Mouse (Mus musculus) heart, adult 2 months (tissue): ENCODE measurements around the gene Cenpt. TPM values are rescaled to one million over a fixed set of nuclear protein-coding genes. Genes with fewer than 3 reads are reported as not detected.
"Not testable (repeated sequence)": the region's sequence is repeated elsewhere in the genome, so short reads cannot be mapped to it uniquely, and the experiment has no call there.

Source experiments
- DNase-seq, 2 experiments: peaks; one replicate each; pipeline ENCODE4 v3.0.0; 2021
- H3K27ac ChIP-seq: fragments of 200-600 bp; 2 replicates; pipeline ENCODE4 v1.8.1; 2022
- H3K27me3 ChIP-seq: fragments of 200-500 bp; 2 replicates; pipeline ENCODE4 v1.6.1; 2012; ENCODE audit warnings: mild to moderate bottlenecking, low read length, inconsistent platforms, mixed read lengths; ENCODE audit not compliant: control insufficient read depth, insufficient read depth
- H3K36me3 ChIP-seq: fragments of 200-500 bp; 2 replicates; pipeline ENCODE4 v1.6.1; 2012; ENCODE audit warnings: low read length, inconsistent platforms; ENCODE audit not compliant: control insufficient read depth, insufficient read depth
- H3K4me1 ChIP-seq: fragments of 200-500 bp; 2 replicates; pipeline ENCODE4 v1.6.1; 2011; ENCODE audit warnings: low read length; ENCODE audit not compliant: control insufficient read depth, insufficient read depth
- H3K4me3 ChIP-seq: fragments of 200-600 bp; 2 replicates; pipeline ENCODE4 v1.8.1; 2022
- H3K79me2 ChIP-seq: fragments of 200-500 bp; replicated peaks from 2 replicates; pipeline ENCODE4 v1.6.1; 2012; ENCODE audit warnings: mild to moderate bottlenecking, inconsistent platforms, low read length, moderate library complexity, mixed read lengths; ENCODE audit not compliant: control insufficient read depth, insufficient read depth
- H3K9ac ChIP-seq: fragments of 200-500 bp; 2 replicates; pipeline ENCODE4 v1.6.1; 2012; ENCODE audit warnings: low read depth, mild to moderate bottlenecking, control low read depth, inconsistent platforms, low read length, mixed read lengths
- CTCF ChIP-seq: fragments of 200-600 bp; IDR thresholded peaks from 2 replicates; pipeline ENCODE4 v1.8.1; 2022; ENCODE audit warnings: antibody characterized with exemption, mild to moderate bottlenecking, moderate library complexity
- EP300 ChIP-seq: fragments of 200-500 bp; IDR thresholded peaks from 2 replicates; pipeline ENCODE4 v1.6.1; 2011; ENCODE audit warnings: low read depth, low read length, control low read depth; ENCODE audit not compliant: insufficient read depth
- POLR2A ChIP-seq: fragments of 200-500 bp; IDR thresholded peaks from 2 replicates; pipeline ENCODE4 v1.6.1; 2011; ENCODE audit warnings: mild to moderate bottlenecking, low read depth, low read length, control low read depth; ENCODE audit not compliant: insufficient read depth
- WGBS: fragments of 180-500 bp; shearing (Covaris S2); methylation state at CpG from one replicate; pipeline ENCODE4 v1.1.7; 2018; 5-methylcytosine and 5-hydroxymethylcytosine counted together
- intact Hi-C: fragments of 180-260 bp; cut with DNase I; formaldehyde crosslinking; loops from one replicate; pipeline ENCODE4 v1.15.1; 2025
- polyA plus RNA-seq: library from polyadenylated mRNA; depleted of rRNA; stranded (reverse); fragments of >200 nt; gene quantifications from 2 replicates; pipeline ENCODE4 v1.2.3, GENCODE M21; 2012
- total RNA-seq, 2 experiments: library from RNA; stranded (reverse); gene quantifications; 2 replicates each; pipeline ENCODE4 v1.2.3; 2021

Cenpt gene
- total and polyA plus RNA-seq, 3 experiments, result 2.3 to 6.0 (median 2.7) TPM

DNA sequence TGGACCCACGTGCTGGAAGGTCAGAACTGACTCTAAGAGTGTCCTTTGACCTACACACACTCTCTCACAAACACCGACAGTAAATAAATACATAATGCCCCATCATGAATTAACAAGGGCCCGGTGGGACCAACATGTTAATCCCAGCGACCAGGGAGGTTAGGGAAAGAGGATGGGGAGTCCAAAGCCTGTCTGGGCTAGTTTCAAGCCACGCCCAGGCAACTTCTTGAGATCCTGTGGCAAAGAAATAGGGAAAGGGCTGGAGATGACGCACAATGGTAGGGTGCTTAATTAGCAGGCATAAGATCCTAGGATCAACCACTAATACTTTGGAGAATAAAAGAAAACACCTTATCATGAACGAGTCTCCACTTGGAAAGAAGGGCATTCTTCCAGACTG lies 2.5 kb downstream of the Cenpt start:
- Histone ChIP-seq H3K9ac (no peak overlapping the region), H3K36me3 (no peaks in the 10 kb centered on the region), H3K27ac (no peak overlapping the region), H3K4me3 (no peak overlapping the region), H3K4me1 (peaks cover 3% of the 10 kb centered on the region; the same call in 1 of the 2 replicates), H3K27me3 (no peaks in the 10 kb centered on the region), H3K79me2 (no peaks in the 10 kb centered on the region)
- intact Hi-C loops, result loop anchor here (5.0 kb wide), 3 partner anchors 82 to 162 kb away; partner anchors contain the start of genes Ctrl and Ddx28
- no peak for DNase-seq
- 62% methylated on average over 7 of the region's 7 CpGs for WGBS
- TF ChIP-seq EP300 (no peak), CTCF (no peak), POLR2A (no peak)

DNA sequence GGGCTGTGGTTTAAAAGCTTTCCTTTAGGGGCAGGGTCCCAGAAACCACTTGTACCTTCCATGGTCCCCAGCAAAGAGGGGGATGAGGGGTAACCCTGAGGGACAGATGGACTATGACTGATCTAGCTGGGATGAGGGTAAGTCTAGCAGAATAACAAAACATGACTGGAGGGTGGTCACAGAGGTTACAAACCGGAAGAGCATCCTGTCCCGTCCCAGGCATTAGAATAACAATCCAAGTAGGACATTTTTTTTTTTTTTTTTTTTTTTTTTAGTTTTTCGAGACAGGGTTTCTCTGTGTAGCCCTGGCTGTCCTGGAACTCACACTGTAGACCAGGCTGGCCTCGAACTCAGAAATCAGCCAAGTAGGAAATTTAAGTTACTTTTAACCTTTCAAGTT lies 3.1 kb downstream of the Cenpt start:
- intact Hi-C loops, result loop anchor here (5.0 kb wide), 3 partner anchors 82 to 162 kb away; partner anchors contain the start of genes Ctrl and Ddx28
- Histone ChIP-seq H3K4me1 (peaks cover 3% of the 10 kb centered on the region; the same call in 1 of the 2 replicates), H3K27me3 (no peaks in the 10 kb centered on the region), H3K79me2 (no peaks in the 10 kb centered on the region), H3K9ac (no peak overlapping the region), H3K36me3 (no peaks in the 10 kb centered on the region), H3K27ac (no peak overlapping the region), H3K4me3 (no peak overlapping the region)
- DNase-seq, result no peak
- TF ChIP-seq CTCF (no peak), EP300 (no peak), POLR2A (no peak)
- 40% methylated on average over 4 of the region's 4 CpGs for WGBS

DNA sequence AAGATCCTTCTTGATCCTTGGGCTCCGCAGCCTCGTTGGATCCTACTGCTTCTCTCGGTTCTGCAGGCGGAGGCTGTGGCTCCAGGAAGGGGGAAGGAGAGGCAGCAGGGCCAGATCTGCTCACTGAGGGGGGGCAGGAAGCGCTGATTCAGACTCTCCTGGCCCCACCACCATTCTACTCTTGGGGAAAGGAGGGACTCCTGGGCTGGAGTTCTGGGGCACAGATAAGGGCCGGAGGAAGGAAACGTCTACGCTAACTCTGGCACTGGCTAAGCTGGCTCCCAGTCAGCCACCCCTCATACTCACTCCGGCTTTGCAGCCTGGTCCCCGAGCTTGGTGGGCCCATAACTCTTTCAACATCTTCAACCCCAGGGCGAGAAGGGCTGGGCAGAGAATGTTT lies 6.4 kb downstream of the Cenpt start:
- Histone ChIP-seq H3K27me3 (no peaks in the 10 kb centered on the region), H3K9ac (no peak overlapping the region), H3K79me2 (no peaks in the 10 kb centered on the region), H3K4me1 (peaks cover 1% of the 10 kb centered on the region; the same call in 1 of the 2 replicates), H3K27ac (no peak overlapping the region), H3K36me3 (no peaks in the 10 kb centered on the region), H3K4me3 (no peak overlapping the region)
- TF ChIP-seq POLR2A, result no peak
- no peak for TF ChIP-seq EP300
- no peak for TF ChIP-seq CTCF
- intact Hi-C loops, result no loop called here
- DNase-seq, result peak in 1 of 2 experiments; percentile 21
- WGBS, result 51% methylated on average over 11 of the region's 11 CpGs

DNA sequence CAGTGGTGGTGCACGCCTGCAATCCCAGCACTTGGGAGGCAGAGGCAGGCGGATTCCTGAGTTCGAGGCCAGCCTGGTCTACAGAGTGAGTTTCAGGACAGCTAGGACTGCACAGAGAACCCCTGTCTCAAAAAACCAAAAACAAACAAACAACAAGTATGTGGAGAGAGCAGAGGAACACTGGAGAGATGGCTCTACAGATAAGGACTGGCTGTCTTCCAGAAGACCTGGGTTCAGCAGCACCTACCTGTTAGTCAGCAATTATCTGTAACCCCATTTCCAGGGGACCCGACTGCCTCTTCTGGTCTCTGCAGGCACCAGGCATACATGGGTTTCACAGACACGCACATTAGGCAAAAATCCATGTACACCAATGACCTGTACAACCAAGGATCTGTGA lies 13.9 kb downstream of the Cenpt start:
- DNase-seq, result no peak
- no peak for TF ChIP-seq EP300
- no peak for TF ChIP-seq POLR2A
- TF ChIP-seq CTCF, result no peak
- H3K4me1 ChIP-seq, result no peaks in the 10 kb centered on the region
- no peaks in the 10 kb centered on the region for H3K36me3 ChIP-seq
- no peaks in the 10 kb centered on the region for H3K27me3 ChIP-seq
- H3K9ac ChIP-seq, result no peak overlapping the region
- no peak overlapping the region for H3K4me3 ChIP-seq
- H3K27ac ChIP-seq, result no peak overlapping the region
- intact Hi-C loops, result loop anchor here (5.0 kb wide), 1 partner anchor 183 kb away; no protein-coding TSS in a partner anchor
- H3K79me2 ChIP-seq, result no peaks in the 10 kb centered on the region
- WGBS, result 83% methylated on average over 5 of the region's 5 CpGs

DNA sequence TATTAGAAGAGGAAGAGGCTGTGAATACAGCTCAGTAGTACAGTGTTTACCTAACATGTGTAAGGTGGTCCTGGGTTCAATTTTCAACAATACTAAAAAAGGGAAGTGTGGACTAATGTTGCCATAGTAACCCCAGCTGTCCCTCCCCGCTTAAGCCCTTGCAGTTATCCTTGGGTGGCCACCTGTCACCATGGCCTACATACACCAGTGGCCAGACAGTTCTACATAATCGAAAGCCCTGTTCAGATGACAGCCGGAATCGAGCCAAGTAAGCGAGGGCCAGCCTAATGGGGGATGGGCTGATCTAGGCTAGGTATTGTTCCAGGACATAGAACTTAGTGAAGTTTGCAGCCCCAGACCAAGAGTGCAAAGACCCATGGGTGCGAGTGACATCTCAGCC lies 16.1 kb downstream of the Cenpt start:
- H3K27ac ChIP-seq, result no peak overlapping the region
- H3K9ac ChIP-seq, result no peak overlapping the region
- H3K27me3 ChIP-seq, result no peaks in the 10 kb centered on the region
- intact Hi-C loops, result loop anchor here (5.0 kb wide), 1 partner anchor 185 kb away; no protein-coding TSS in a partner anchor
- no peak overlapping the region for H3K4me3 ChIP-seq
- H3K4me1 ChIP-seq, result no peaks in the 10 kb centered on the region
- no peaks in the 10 kb centered on the region for H3K36me3 ChIP-seq
- H3K79me2 ChIP-seq, result no peaks in the 10 kb centered on the region
- no peak for DNase-seq
- TF ChIP-seq POLR2A, result no peak
- TF ChIP-seq CTCF, result no peak
- TF ChIP-seq EP300, result no peak
- WGBS, result 78% methylated on average over 6 of the region's 6 CpGs

DNA sequence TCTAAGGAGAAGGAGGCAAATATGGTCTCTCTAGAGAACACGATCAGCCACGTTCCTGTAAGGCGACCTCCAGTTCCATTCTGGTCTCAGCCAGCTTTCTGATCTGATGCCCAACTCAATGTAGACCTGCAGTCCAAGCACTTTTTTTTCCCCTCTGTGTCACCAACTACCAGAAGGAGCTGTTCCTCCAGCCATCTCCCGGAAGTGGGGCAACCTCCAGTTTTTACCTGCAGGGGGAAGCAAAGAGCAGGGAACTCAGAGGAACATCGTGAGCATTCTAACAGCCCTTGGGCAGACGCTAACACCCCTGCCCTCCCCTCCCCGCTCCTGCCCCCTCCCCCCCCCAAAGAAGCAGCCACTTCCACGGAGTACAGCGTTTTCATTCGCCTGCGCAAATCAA lies 17.8 kb downstream of the Cenpt start:
- peak; percentile 73 to 81 for DNase-seq
- intact Hi-C loops, result loop anchor here (1.0 to 5.0 kb wide), 2 partner anchors 95 to 187 kb away; no protein-coding TSS in a partner anchor
- Histone ChIP-seq H3K9ac (no peak overlapping the region), H3K27me3 (no peaks in the 10 kb centered on the region), H3K4me1 (no peaks in the 10 kb centered on the region), H3K79me2 (no peaks in the 10 kb centered on the region), H3K27ac (no peak overlapping the region), H3K36me3 (no peaks in the 10 kb centered on the region), H3K4me3 (no peak overlapping the region)
- TF ChIP-seq CTCF (peak; percentile 82), EP300 (0 out of 2 replicates have a peak, but pooled peaks have one; percentile 70), POLR2A (no peak)
- WGBS, result 21% methylated on average over 11 of the region's 11 CpGs

DNA sequence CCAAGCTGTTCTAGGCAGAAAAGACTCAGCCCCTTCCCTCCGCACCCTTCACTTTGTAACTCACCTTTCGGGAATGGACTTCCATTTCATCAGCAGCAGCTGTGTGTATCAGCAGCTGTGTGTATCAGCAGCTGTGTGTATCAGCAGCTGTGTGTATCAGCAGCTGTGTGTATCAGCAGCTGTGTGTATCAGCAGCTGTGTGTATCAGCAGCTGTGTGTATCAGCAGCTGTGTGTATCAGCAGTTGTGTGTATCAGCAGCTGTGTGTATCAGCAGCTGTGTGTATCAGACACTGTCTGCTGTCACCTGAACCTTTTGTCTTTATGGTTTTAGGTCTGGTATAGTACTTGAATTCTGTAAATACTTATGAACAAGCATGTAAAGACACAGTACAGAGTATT lies 19.3 kb downstream of the Cenpt start:
- H3K4me1 ChIP-seq, H3K79me2 ChIP-seq, intact Hi-C loops, H3K36me3 ChIP-seq, H3K4me3 ChIP-seq, H3K27me3 ChIP-seq, H3K9ac ChIP-seq, DNase-seq, H3K27ac ChIP-seq: not testable (repeated sequence)
- 72% methylated on average over 2 of the region's 2 CpGs for WGBS
